Mouse (Mus musculus): ENCODE measurements at regions not wholly inside any gene's neighbourhood (a gene's known extent, or its start where the extent isn't known, plus 50 kb on each side); places are given as distances from the start of the nearest gene placed in this dataset.
A peak's percentile ranks its signal among the peaks of the same experiment; 100 is the strongest.

- peak; percentile 91 for DNase-seq (ENCODE audit: low read depth, low spot score)
These were observed 169.4 kb downstream of the Arrdc4 start for GRCm38 (mm10) chr7:68579666-68580065.

- DNase-seq (ENCODE audit: low read depth, low spot score) = no peak
These were observed 169.8 kb downstream of the Arrdc4 start for GRCm38 (mm10) chr7:68579216-68579615.

- no peak for DNase-seq (ENCODE audit: low read depth, low spot score)
These were observed 177.7 kb downstream of the Arrdc4 start for GRCm38 (mm10) chr7:68571315-68571714.

- no peak for DNase-seq (ENCODE audit: low read depth, low spot score)
These were observed 180.9 kb downstream of the Arrdc4 start for GRCm38 (mm10) chr7:68568127-68568510.

GRCm38 (mm10) chr7:68567452-68568126, 181.5 kb downstream of the Arrdc4 start:
- no peak for DNase-seq (ENCODE audit: low read depth, low spot score)

- no peak for DNase-seq (ENCODE audit: low read depth, low spot score)
These were observed 189.3 kb downstream of the Arrdc4 start for GRCm38 (mm10) chr7:68559440-68560343.

- DNase-seq (ENCODE audit: low read depth, low spot score) = no peak
These were observed 198.7 kb downstream of the Arrdc4 start for GRCm38 (mm10) chr7:68550330-68550729.

GRCm38 (mm10) chr7:68548176-68548575, 200.9 kb downstream of the Arrdc4 start:
- DNase-seq (ENCODE audit: low read depth, low spot score) = no peak

- DNase-seq (ENCODE audit: low read depth, low spot score) = peak; percentile 3
These were observed 204.9 kb downstream of the Arrdc4 start for GRCm38 (mm10) chr7:68544136-68544535.

- DNase-seq (ENCODE audit: low read depth, low spot score) = no peak
These were observed 235.5 kb downstream of the Fam169b start for GRCm38 (mm10) chr7:68509096-68509495.

- DNase-seq (ENCODE audit: low read depth, low spot score) = no peak
These were observed 217.6 kb downstream of the Fam169b start for GRCm38 (mm10) chr7:68491143-68491810.

GRCm38 (mm10) chr7:68486676-68487075, 213.0 kb downstream of the Fam169b start:
- DNase-seq (ENCODE audit: low read depth, low spot score) = no peak

GRCm38 (mm10) chr7:68482553-68482952, 208.9 kb downstream of the Fam169b start:
- DNase-seq (ENCODE audit: low read depth, low spot score) = no peak

- DNase-seq (ENCODE audit: low read depth, low spot score) = peak; percentile 62
These were observed 207.1 kb downstream of the Fam169b start for GRCm38 (mm10) chr7:68480770-68481169.

- DNase-seq (ENCODE audit: low read depth, low spot score) = no peak
These were observed 206.7 kb downstream of the Fam169b start for GRCm38 (mm10) chr7:68480336-68480735.

- DNase-seq (ENCODE audit: low read depth, low spot score) = peak; percentile 14
These were observed 204.4 kb downstream of the Fam169b start for GRCm38 (mm10) chr7:68478044-68478443.

GRCm38 (mm10) chr7:68472800-68473199, 199.2 kb downstream of the Fam169b start:
- DNase-seq (ENCODE audit: low read depth, low spot score) = no peak

- no peak for DNase-seq (ENCODE audit: low read depth, low spot score)
These were observed 197.3 kb downstream of the Fam169b start for GRCm38 (mm10) chr7:68470983-68471382.

- no peak for DNase-seq (ENCODE audit: low read depth, low spot score)
These were observed 194.9 kb downstream of the Fam169b start for GRCm38 (mm10) chr7:68468574-68468973.

- DNase-seq (ENCODE audit: low read depth, low spot score) = no peak
These were observed 184.2 kb downstream of the Fam169b start for GRCm38 (mm10) chr7:68457842-68458241.

- DNase-seq (ENCODE audit: low read depth, low spot score) = no peak
These were observed 181.8 kb downstream of the Fam169b start for GRCm38 (mm10) chr7:68455451-68455850.

- no peak for DNase-seq (ENCODE audit: low read depth, low spot score)
These were observed 179.5 kb downstream of the Fam169b start for GRCm38 (mm10) chr7:68453028-68453692.
